Mouse (Mus musculus) intestine, postnatal 0 days (tissue): ENCODE data around the gene Cep170b. TPM values are rescaled to one million over a fixed set of nuclear protein-coding genes. Genes with fewer than 3 reads are reported as not detected.

Experiments used
- ATAC-seq: fragments of 200-750 bp; cut with Nextera tagmentation; 2 replicates; pipeline ENCODE4 v1.8.0; 2017; ENCODE audit warnings: mild to moderate bottlenecking, moderate TSS enrichment, moderate library complexity
- H3K27ac ChIP-seq: fragments of 300-500 bp; sonication (generic); 2 replicates; pipeline ENCODE4 v1.5.1; 2014; ENCODE audit warnings: mild to moderate bottlenecking, low read depth, low read length, moderate library complexity
- H3K27me3 ChIP-seq: fragments of 300-500 bp; sonication (generic); replicated peaks from 2 replicates; pipeline ENCODE4 v1.6.1; 2014; ENCODE audit warnings: low read length, mixed read lengths; ENCODE audit not compliant: control insufficient read depth, insufficient read depth
- H3K36me3 ChIP-seq: fragments of 300-500 bp; sonication (generic); 2 replicates; pipeline ENCODE4 v1.6.1; 2014; ENCODE audit warnings: mild to moderate bottlenecking, moderate library complexity; ENCODE audit not compliant: control insufficient read depth, insufficient read depth
- H3K4me1 ChIP-seq: fragments of 300-500 bp; sonication (generic); replicated peaks from 2 replicates; pipeline ENCODE4 v1.6.1; 2014; ENCODE audit warnings: antibody characterized with exemption, low read length, mixed read lengths; ENCODE audit not compliant: control insufficient read depth, insufficient read depth
- H3K4me2 ChIP-seq: fragments of 300-500 bp; sonication (generic); replicated peaks from 2 replicates; pipeline ENCODE4 v1.6.1; 2014; ENCODE audit warnings: low read depth, mild to moderate bottlenecking, moderate library complexity
- H3K4me3 ChIP-seq: fragments of 300-500 bp; sonication (generic); 2 replicates; pipeline ENCODE4 v1.5.1; 2014; ENCODE audit warnings: low read depth, low read length
- H3K9ac ChIP-seq: fragments of 300-500 bp; sonication (generic); 2 replicates; pipeline ENCODE4 v1.6.1; 2014; ENCODE audit warnings: mild to moderate bottlenecking, low read depth, low read length
- H3K9me3 ChIP-seq: fragments of 300-500 bp; sonication (generic); 2 replicates; pipeline ENCODE4 v1.6.1; 2016; ENCODE audit warnings: mixed run types; ENCODE audit not compliant: control insufficient read depth
- CTCF ChIP-seq: sonication (generic); IDR thresholded peaks from 2 replicates; pipeline ENCODE4 v1.5.1; 2016; ENCODE audit warnings: low read depth, mild to moderate bottlenecking, control low read depth, antibody characterized with exemption, moderate library complexity
- WGBS: fragments of 180-500 bp; shearing (Covaris S2); extraction: QIAGEN DNeasy Blood & Tissue Kit; methylation state at CpG from one replicate; pipeline ENCODE4 v1.1.7; 2014; 5-methylcytosine and 5-hydroxymethylcytosine counted together
- polyA plus RNA-seq: library from polyadenylated mRNA; unstranded; fragments of >200 nt; fragmentation: Nextera tagmentation; extraction: Ambion mirVana; gene quantifications from 2 replicates; pipeline ENCODE4 v1.2.1, GENCODE M21; 2015

Gene Cep170b
- polyA plus RNA-seq, 1 experiment from 2014 or later: 12.7 TPM

DNA sequence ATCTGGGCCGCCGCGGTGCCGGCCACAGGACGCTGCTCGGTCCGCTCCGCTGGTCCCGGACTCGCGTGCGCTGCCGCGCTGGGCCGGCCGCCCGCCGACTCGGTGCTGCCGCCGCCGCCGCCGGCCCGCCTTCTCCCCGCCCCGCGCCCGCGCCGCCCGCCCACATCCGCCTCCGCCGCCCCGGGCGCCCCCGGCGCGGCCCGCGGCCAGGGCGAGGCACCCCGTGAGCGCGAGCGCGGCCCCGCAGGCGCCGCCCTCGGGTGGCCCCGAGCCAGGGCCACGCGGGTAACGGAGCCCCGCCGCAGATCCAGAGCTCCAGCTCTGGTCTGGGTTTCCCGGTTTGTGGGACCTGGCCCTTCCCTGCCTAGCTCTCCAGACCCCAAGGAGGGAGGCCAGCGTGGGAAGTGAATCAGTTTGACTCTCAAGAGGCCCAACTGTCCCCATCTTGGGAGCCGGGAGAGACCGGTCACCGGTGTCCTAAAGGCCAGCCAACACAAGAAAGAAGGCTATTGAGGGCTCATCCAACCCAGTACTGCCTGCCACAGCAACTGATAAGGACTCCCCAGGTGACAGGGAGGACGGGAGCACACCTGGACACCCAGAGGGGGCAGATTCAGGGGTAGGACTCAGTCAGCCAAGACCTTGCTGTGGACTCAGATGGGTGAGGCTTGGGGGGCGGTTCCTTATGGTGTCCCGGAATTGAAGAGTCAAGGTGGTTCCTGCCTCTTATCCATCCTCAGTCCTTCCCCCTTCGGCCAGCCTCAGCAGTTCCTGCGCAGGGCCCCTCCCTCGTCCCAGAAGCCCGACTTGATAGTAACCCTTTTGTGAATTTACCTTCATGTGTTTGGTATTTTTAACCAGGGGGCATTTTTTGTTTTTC lies 45.9 kb upstream of the Cep170b start, which contains the start of gene Akt1:
Gene Akt1, minus strand, starts transcription at position 753 of the 880 bp plus-strand sequence.
- Histone ChIP-seq H3K4me2 (peak within 1 kb of the TSS; percentile 86), H3K9me3 (no peaks in the 10 kb centered on the region), H3K27ac (peak within 1 kb of the TSS; percentile 99), H3K9ac (peak within 1 kb of the TSS; percentile 98), H3K4me1 (peaks cover 17% of the 10 kb centered on the region), H3K27me3 (no peaks in the 10 kb centered on the region), H3K4me3 (peak within 1 kb of the TSS; percentile 95), H3K36me3 (peaks cover 21% of the 10 kb centered on the region; the same call in 1 of the 2 replicates)
- peak; percentile 43 for ATAC-seq
- under 1% methylated on average over 43 of the region's 70 CpGs for WGBS
- no peak for TF ChIP-seq CTCF

- H3K27ac ChIP-seq: peak overlapping the region; percentile 99
- ATAC-seq: peak; percentile 15
- H3K4me1 ChIP-seq: peaks cover 16% of the 10 kb centered on the region
- H3K36me3 ChIP-seq: peaks cover 15% of the 10 kb centered on the region
- no peaks in the 10 kb centered on the region for H3K9me3 ChIP-seq
- peak overlapping the region; percentile 95 for H3K4me3 ChIP-seq
- peak; percentile 95 for TF ChIP-seq CTCF
- H3K4me2 ChIP-seq: peak overlapping the region; percentile 86
- 16% methylated on average over 18 of the region's 18 CpGs for WGBS
- 0 out of 2 replicates have a peak overlapping the region, but pooled peaks have one; percentile 98 for H3K9ac ChIP-seq
- H3K27me3 ChIP-seq: no peaks in the 10 kb centered on the region
These were observed 44.8 kb upstream of the Cep170b start for GRCm38 (mm10) chr12:112675245-112676035.

DNA sequence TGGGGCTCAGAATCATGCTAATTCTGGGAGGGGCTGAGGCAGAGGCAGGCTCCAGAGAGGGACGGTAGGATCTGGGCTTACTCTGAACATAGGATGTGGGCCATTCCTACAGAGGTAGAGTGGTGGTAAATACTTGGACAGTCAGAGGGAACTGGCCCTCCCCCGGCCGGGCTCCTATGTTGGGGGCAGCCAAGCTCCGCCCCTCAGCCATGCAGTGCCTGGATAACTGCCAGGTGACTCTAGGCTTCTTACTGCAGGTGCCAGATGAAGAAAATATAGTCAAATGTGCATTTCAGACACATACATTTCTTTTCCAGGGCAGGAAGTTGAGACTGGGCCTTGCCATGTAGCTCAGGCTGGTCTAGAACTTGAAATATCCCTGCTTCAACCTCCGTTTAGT lies 43.2 kb upstream of the Cep170b start:
- Histone ChIP-seq H3K4me2 (no peak overlapping the region), H3K4me3 (no peak overlapping the region), H3K9ac (no peak overlapping the region), H3K4me1 (0 out of 2 replicates have a peak, but pooled peaks cover 7% of the 10 kb centered on the region), H3K9me3 (no peaks in the 10 kb centered on the region), H3K27me3 (no peaks in the 10 kb centered on the region), H3K36me3 (peaks cover 17% of the 10 kb centered on the region), H3K27ac (no peak overlapping the region)
- ATAC-seq: no peak
- no peak for TF ChIP-seq CTCF
- 49% methylated on average over 5 of the region's 5 CpGs for WGBS

- Histone ChIP-seq H3K9ac (peak overlapping the region; percentile 71), H3K36me3 (peaks cover 17% of the 10 kb centered on the region), H3K27ac (peak overlapping the region; percentile 90; the same call in 1 of the 2 replicates), H3K9me3 (no peaks in the 10 kb centered on the region), H3K4me1 (0 out of 2 replicates have a peak, but pooled peaks cover 7% of the 10 kb centered on the region), H3K27me3 (no peaks in the 10 kb centered on the region), H3K4me3 (peak overlapping the region; percentile 65), H3K4me2 (peak overlapping the region; percentile 91)
- TF ChIP-seq CTCF: peak; percentile 60
- WGBS: 32% methylated on average over 19 of the region's 19 CpGs
- ATAC-seq: no peak
These were observed 42.2 kb upstream of the Cep170b start for GRCm38 (mm10) chr12:112677943-112678554.

- no peak for TF ChIP-seq CTCF
- H3K4me3 ChIP-seq: peak within 1 kb of the TSS; percentile 65
- H3K9me3 ChIP-seq: no peaks in the 10 kb centered on the region
- H3K4me1 ChIP-seq: 0 out of 2 replicates have a peak, but pooled peaks cover 7% of the 10 kb centered on the region
- H3K9ac ChIP-seq: peak within 1 kb of the TSS; percentile 71
- no peaks in the 10 kb centered on the region for H3K27me3 ChIP-seq
- peak within 1 kb of the TSS; percentile 91 for H3K4me2 ChIP-seq
- H3K27ac ChIP-seq: peak within 1 kb of the TSS; percentile 90
- peak; percentile 46 for ATAC-seq
- under 1% methylated on average over 54 of the region's 60 CpGs for WGBS
- H3K36me3 ChIP-seq: peaks cover 17% of the 10 kb centered on the region
These were observed 41.7 kb upstream of the Cep170b start, which contains the start of gene Zbtb42 for GRCm38 (mm10) chr12:112678555-112679026. Zbtb42 (plus strand) TSS chr12:112678828.
